Mouse (Mus musculus): ENCODE measurements around the gene Gabra4. TPM values are rescaled to one million over a fixed set of nuclear protein-coding genes. Genes with fewer than 3 reads are reported as not detected.

Gabra4 gene
- total RNA-seq (2022) = under 1 TPM in 2 of 4 experiments, not detected in 2; 0.10 to 0.22 TPM

DNA sequence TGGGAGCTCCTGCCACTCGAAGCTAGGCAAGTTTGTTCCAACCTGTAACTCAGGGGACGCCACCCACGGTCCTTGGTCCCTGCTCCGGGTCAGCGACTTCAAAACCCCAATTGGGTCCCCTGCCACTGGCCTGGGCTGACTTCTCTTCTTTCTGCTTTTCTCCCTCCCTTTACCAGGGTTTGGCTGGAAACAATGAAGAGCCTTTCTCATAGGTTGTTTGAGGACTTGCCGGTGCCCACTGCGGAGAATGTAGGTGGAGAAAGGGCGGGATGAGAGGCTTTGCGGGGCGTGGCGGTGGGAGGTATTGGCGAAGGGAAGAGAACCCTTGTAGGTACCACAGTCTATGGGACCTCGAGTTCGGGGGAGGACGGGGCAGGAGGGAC is at the start of gene Gabra4:
TSS of gene Gabra4 (minus strand) at position 194 of the 383 bp plus-strand sequence.
- no peak for DNase-seq (ENCODE audit: low spot score in 2 of 2)

DNA sequence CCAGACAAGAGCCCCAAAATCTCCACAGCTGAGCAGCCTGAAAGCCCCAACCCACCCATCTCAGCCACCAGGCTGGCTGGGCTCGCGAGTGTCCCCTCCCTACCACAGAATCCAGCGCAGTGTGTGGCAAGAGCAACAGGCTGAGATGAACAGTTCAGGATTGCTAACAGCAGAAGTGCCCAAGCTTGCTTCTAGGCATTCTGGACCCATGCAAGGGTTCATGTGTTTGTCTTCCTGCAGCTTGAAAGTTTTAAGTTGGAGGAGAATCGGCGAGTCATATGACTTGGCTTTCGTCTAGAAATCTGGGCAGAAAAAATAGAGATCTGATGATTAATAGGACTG is 43.1 kb upstream of the Gabra4 start:
- DNase-seq (ENCODE audit: low spot score in 2 of 2) = no peak

DNA sequence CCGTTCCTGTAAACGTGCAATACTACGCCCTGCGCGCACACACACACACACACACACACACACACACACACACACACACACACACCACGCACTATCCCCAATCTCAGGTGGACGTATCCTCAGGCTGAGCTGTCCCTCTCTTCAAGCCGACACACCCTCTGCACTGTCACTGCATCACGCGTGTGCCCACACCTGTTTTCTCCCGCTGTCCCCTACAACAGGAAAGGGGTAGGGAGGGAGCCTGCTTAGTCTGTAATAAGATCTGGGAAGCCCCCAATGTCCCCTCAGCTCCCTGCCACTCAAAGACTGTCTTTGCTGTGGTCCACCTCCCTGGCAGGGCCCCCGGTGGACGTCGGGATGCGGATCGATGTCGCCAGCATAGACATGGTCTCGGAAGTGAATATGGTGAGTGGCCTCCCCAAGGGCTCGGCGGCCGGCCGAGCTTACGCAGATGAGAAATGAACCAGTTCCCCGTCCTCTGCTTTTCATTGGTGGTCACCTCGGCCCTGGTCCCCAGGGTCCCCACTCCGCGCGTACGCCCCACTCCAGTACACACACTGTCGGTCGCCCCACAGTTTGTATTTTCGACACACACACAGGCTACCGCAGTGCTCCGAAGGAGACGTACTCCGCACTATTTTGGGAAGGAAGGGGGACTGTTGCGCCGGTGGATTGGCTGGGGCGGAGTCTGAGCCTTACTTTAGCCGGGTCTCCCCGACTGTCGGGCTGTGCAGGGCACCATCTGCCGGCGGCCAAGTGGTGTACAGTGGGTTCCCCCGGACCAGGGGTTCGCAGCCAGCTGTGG is 42.6 kb upstream of the Gabra4 start:
- DNase-seq (ENCODE audit: low spot score in 2 of 2) = peak in 1 of 2 experiments; percentile 2

DNA sequence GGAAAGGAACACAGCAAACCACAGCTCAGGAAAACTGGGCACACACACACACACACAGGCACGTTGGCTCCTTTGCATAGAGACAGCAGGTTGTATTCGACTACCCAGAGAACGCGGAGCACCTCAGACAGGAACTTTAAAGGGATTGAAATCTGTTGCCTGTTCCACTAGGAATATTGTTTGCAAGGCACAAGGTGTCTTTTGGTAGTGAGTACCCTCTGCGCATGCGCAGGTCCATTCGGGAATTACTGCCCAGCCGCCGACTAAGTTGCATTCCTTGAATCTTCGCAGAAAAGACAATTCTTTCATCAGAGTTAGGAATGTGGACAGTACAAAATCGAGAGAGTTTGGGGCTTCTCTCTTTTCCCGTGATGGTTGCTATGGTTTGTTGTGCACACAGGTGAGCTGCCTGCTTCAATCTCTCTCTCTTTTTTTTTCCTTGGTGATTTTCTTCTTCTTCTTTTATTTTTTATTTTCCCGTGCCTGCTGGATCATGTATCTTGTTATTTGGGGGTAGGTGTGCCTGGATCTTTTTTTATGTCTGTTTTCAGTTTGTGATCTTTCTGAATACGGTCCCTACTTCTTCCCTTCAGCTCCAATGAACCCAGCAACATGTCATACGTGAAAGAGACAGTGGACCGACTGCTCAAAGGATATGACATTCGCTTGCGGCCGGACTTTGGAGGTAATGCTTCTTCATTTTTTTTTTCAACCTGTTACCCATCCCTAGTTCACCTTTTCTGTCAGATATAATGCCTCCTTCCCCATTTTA is 41.8 kb upstream of the Gabra4 start:
- DNase-seq (ENCODE audit: low spot score in 2 of 2) = no peak

DNA sequence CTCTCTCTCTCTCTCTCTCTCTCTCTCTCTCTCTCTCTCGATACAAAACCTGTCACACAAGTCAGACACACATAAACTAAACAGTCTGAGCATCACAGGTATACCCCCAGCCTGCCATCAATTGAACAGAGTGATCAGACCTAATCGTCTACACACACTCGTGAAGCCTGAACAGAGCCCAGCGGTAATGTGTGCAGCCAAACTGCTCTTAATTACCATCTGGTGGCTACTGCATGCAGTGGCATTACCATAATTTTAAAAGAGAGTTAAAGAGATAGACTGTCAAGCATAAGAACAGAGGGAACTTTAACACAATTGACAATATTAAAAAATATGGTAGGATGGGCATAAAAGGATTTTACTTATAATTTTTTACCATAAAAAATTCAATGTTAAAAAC is 7.5 kb upstream of the Gabra4 start:
- no peak for DNase-seq (ENCODE audit: low spot score in 2 of 2)

DNA sequence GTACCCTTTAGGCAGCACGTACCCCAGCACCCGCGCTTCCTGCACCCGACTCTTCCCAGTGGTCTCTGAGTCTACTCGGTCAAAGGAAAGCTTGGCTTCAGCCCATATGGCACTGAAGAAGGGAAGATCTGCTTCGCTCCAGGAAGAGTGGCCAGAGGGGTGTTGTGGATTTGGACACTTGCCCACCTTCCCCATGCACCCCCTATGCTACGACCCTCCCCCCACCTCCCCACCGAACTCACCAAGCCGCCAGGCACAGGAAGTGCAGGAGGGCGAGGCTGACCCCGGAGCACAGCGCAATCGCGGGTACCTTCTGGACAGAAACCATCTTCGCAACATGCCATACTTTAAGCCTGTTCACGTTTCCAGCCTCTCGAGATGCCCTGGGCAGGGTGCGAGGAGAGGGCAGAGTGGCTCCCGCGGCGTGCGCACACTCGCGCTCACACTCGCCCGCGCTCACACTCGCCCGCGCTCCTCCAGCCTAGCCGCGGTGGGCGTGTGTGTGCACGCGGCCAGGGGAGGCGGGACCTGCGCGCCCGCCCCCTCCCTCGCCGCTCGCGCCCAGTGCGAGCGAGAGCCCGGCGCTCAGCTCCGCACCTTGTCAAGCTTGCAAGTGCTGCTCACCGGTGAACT is 510 bp downstream of the Gabra4 start, which contains the start of gene Gabrb1:
TSS of gene Gabrb1 (plus strand) at position 632 of the 633 bp plus-strand sequence.
- DNase-seq (ENCODE audit: low spot score in 2 of 2) = no peak

DNA sequence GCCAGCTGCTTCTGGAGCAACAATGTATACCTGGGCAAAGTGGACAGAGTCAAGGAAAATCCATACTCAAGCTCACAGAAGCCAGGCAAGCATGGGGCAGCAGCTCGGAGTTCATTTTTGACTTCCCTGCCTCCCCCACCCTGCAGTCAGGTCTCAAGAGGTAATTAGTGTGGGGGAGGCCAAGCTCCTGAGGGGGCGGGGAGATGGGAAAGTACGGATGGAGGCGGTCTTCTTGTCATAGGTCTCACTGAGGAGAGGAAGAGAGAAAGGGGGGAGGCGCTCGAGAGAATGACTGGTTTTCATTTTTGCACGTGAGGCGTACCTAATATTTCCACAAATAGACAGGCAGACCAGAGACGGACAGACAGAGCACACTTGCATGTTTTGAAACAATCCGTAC is 1.3 kb downstream of the Gabra4 start:
- DNase-seq (ENCODE audit: low spot score in 2 of 2) = no peak

DNA sequence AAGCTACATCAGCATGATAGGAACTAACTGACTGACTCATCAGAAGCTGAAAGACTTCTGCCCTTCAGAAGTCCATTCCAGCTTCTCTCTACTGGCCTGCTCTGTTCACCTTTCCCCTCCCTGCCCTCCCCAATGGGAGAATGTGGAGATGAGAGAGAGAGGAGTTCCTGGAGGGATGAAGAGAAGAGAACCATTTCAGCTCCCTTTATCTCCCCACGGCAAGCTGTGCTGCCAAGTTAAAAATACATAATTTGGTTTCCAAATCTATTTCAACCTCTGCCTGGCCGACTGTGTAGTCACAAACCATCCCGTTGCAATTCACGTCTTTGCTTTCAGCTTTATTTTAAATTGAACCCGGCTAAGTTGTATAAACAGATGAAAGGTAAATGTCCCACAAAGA is 4.1 kb downstream of the Gabra4 start:
- DNase-seq (ENCODE audit: low spot score in 2 of 2) = no peak

DNA sequence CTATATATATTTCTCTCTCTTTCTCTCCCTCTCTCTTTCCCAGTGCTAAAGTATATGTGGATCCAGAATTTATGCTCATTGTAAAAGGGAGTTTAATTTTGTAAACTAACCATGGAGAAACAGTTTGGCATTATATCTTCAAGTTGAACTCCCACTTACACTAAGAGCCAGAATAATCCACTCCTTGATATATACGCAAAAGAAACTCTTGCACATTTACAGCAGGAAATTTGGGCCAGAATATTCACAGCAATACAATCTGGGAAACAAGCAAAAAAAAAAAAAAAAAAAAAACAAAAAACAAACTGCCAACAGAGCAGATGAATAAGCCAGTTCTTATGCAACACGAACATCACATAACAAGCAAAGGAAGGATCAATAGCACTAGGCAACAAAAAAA is 10.0 kb downstream of the Gabra4 start:
- no peak for DNase-seq (ENCODE audit: low spot score in 2 of 2)

DNA sequence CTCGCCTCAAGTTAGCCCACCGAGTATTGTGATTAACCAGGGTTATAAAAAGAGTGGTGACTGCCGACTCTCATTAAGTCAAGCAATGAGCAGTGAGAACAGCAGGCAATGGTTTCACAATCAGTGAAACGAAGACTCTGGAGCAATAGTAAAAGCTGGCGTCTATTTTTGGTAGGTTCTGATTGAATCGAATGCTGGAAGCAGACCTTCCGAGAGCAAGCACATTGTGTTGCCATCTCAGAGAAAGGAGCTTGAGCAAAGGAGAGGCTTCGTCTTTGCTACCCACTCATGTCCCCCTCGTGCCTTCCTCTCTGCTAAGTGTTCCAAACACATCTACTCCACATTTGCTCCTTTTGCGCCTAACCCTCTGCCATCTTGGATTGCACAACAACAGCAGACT is 18.3 kb downstream of the Gabra4 start:
- no peak for DNase-seq (ENCODE audit: low spot score in 2 of 2)

DNA sequence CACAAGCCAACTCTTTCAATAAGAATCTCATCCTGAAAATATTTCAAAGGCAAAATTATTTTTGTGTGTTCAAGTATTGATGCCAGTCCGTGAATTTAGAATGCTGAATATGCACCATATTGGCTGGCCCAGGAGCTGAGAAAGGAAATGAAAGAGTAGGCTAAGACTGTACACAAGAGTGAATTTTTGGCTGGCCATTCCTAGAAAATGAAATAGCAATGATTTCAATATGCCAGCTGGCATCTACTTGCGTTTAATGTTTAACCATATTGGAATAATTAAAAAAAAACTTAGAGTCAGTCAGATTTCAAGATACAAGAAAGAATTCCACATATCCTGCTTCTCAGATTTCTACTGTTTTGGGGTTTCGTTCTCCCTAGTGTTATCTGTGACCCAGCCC is 30.3 kb downstream of the Gabra4 start:
- DNase-seq (ENCODE audit: low spot score in 2 of 2) = no peak

DNA sequence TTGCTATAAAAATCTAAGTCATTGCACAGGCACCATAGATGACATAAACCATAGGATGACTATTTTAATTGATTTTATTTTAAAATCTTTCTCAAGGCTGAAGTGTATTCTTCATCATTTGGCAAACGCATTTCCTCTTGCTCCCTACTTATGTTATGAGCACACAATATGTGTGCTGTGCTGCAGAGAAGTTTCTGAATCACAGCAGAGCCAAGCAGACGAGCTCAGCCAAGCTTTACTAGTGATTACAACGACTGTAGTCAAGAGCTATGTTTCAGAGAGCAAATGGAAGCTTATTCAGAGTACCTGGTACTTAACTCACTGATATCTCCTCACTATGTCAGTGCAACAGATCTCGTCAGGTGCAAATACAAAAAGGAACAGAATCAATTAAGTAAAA is 41.4 kb downstream of the Gabra4 start:
- no peak for DNase-seq (ENCODE audit: low spot score in 2 of 2)

DNA sequence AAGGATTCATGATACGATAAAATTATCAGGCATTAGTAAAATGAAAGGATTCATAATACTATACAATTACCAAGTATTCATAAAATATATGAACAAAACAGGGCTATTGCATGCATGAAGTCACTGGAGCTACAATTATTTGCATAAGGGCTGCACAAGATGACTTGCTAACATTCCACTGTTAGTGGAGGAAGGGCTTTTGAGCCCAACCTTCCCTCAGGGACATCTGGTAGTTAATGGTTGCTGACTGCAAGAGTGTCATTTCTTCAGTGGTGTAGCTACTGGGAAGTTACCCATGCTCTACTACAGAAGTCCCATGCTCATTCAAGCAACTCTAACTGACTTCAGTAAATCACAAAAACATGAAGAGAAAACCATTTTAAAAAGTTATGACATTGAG is 43.8 kb downstream of the Gabra4 start:
- no peak for DNase-seq (ENCODE audit: low spot score in 2 of 2)

DNA sequence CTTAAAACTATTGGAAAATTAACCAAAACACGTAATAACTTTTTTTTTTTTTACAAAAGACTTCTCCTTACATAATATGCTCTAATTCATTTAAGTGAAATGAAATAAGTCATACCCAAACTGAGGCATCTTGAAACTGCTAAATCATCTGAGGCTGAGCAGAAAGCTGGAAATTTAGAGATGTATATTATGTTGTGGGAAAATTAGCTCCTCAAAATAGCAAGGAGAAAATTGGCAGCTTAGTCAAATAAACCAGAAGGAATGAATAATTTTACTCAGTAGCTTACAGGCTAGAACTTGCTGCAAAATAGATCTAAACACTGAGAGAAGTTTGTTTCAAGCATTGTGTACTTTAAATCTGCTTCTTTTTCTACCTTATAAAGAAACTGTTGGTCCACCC is 49.4 kb downstream of the Gabra4 start:
- DNase-seq (ENCODE audit: low spot score in 2 of 2) = no peak

DNA sequence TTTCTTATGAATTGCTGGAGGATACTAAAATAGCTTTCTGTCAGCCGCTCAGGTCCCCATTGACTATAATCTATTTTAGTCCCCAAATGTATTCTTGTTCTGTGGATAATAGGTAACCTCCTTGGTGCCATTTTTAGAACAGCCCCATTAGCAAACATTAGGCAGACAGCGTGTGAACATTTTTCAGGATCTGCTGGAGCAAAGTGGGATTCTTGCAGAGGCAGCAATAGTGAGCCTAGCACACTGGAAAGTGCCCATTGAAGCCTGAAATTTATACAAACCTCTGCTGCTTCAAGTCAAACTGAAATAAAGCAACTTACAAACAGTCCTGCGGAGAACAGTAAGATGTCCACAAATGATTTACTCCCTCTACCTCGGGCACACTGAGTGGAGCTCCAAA is 51.2 kb downstream of the Gabra4 start:
- no peak for DNase-seq (ENCODE audit: low spot score in 2 of 2)

DNA sequence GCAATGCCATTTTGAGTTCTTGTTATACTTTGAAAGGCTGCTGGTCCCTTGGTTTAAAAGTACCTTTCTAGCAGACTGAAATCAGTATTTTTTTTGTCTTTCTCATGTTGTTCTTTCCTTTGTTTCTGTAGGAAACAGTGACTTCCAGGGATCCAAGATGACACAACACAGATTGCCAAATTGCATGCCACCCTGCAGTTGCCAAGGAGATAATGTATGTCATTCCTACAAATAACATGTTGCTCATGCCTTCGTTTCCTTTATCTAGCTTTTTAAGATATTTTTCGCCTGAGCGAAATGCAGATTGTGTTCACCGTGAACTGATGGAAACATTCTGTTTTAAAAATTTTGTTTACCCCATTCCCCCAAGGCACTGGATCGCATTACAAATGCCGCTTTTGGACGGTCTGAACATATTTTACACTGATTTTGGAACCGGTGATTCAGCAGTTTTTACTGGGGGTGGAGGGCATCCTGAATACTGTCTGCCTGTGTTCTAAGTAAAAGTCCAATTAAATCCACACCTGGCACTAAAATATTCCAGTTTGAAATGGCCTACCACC is 53.9 kb downstream of the Gabra4 start:
- DNase-seq (ENCODE audit: low spot score in 2 of 2) = no peak

DNA sequence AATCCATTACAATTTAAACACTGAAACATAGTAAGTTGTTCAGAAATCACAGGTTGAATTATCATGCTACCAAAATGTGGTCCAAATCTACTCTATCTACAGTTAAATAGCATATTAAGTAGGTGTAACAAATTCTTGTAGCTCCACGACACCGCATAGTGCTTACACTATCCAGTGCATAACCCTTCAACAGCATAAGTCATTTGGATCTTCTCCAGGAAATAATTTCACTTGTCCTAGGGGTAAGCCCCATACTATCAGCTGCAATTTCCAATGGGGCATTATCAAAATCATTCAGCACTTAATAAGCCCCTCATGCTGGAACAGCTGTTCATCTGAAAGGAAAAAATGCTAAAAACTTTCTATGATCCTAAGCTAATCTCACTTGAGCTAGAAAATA is 62.8 kb downstream of the Gabra4 start:
- no peak for DNase-seq (ENCODE audit: low spot score in 2 of 2)

DNA sequence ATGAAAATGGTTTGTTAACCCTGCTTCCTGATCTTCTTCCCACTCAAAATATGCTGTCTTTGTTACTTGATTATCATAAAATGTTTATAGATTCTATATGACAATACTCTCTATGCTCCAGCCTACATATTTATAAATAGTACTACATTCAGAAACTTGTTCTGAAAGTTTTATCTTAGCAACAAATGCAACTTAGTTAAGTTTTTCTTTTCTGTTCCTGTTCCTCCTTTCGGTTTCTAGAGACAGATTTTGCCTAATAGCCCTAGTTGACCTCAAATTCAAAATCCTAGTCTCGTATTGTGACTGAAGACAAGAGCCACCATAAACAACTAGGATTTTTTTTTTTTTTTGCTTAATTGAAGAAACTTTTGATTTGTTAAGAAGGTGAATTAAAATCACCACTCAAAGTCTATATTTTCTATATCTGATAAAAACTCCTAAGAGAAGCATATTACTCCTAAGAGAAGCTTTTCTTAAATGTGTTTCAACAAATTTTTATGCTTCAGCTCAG is 64.3 kb downstream of the Gabra4 start:
- no peak for DNase-seq (ENCODE audit: low spot score in 2 of 2)

DNA sequence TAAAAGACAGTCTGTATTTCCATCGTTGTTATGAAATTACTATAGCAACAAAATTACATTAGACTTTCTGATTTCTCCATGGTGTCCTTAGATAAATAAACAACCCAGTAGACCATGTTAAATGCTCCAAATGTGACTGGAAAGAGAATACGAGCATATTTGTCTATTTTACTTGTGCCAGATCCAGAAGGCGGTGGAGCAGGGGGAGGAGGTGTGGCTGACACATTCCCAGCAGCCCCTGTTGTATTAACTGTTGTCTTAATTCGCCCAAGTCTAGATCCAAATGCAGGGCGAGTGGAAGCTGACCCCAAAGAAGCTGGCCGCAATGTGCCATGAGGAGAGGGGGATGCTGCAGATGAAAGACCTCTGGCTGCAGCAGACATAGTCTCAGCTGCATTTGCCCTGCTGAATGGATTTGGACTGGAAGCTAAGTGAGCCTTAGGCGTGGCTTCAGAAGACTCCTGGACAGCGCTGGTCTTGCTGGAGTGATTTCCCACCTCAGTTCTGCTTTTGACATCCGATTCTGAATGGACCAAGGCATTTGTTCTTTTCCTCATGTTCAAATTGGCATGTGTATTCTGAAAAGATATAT is 86.4 kb downstream of the Gabra4 start:
- DNase-seq (ENCODE audit: low spot score in 2 of 2) = no peak

DNA sequence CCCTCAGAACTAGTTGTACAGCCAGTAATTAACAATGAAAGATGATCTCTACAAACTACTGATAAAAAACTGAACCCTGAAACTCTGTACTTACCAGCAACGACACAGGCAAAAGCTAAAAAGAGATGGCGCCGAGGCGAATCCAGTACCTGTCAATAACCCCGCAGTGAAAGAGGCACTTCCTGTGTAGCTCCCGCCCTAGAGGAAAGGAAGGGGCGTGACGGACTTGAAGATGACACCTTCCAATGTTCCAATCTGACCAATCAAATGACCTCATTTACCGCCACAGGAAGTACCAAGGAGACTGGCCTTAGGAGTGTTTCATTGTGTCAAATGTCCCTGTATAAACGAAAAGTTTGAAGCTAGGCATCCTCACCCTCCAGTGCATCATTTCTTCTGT is 110.0 kb downstream of the Gabra4 start, which contains the start of gene Cox7b2:
TSS of gene Cox7b2 (minus strand) at position 127 of the 400 bp plus-strand sequence.
- DNase-seq (ENCODE audit: low spot score in 2 of 2) = no peak

DNA sequence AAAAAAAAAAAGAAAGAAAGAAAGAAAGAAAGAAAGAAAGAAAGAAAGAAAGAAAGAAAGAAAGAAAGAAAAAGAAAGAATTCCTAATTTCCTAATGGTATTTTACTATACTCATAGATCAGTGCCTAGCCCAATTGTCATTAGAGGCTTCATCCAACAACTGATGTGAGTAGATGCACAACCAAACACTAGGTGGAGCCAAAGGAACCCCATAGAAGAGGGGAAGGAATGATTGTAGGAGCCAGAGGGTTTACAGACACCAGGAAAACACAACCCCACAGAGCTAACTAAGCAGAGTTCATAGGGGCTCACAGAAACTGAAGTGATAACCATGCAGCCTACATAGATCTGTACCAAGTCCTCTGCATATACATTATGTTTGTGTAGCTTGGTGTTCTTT is 112.6 kb downstream of the Gabra4 start:
- no peak for DNase-seq (ENCODE audit: low spot score in 2 of 2)
